Mouse (Mus musculus) lung, adult 2 months (tissue): ENCODE measurements at regions not wholly inside any gene's neighbourhood (a gene's known extent, or its start where the extent isn't known, plus 50 kb on each side); places are given as distances from the start of the nearest gene placed in this dataset.
A peak's percentile ranks its signal among the peaks of the same experiment; 100 is the strongest.

Experiments
- DNase-seq: peaks from one replicate; pipeline ENCODE4 v3.0.0; 2022
- H3K4me1 ChIP-seq: fragments of 200-500 bp; 2 replicates; pipeline ENCODE4 v1.6.1; 2011; ENCODE audit warnings: low read length; ENCODE audit not compliant: control insufficient read depth, insufficient read depth
- H3K4me3 ChIP-seq: fragments of 200-500 bp; replicated peaks from 2 replicates; pipeline ENCODE3; 2011; ENCODE audit warnings: low read depth, mild to moderate bottlenecking, control low read depth, low read length; ENCODE audit errors: extremely low read depth
- CTCF ChIP-seq: fragments of 200-500 bp; IDR thresholded peaks from 2 replicates; pipeline ENCODE4 v1.5.1; 2011; ENCODE audit warnings: mild to moderate bottlenecking, low read length, control low read depth; ENCODE audit not compliant: insufficient read depth
- POLR2A ChIP-seq: fragments of 200-500 bp; IDR thresholded peaks from 2 replicates; pipeline ENCODE4 v1.6.1; 2011; ENCODE audit warnings: low read depth, mild to moderate bottlenecking, control low read depth, low read length, borderline replicate concordance; ENCODE audit errors: extremely low read depth
- WGBS: fragments of 180-500 bp; shearing (Covaris S2); methylation state at CpG from one replicate; pipeline ENCODE4 v1.1.7; 2018; 5-methylcytosine and 5-hydroxymethylcytosine counted together

GRCm38 (mm10) chr13:69991253-69991891 lies 189.2 kb downstream of the Med10 start:
- WGBS, result 28% methylated on average over 11 of the region's 11 CpGs
- DNase-seq, result peak; percentile 23
- no peaks in the 10 kb centered on the region for H3K4me1 ChIP-seq
- no peak overlapping the region for H3K4me3 ChIP-seq
- no peak for TF ChIP-seq POLR2A
- TF ChIP-seq CTCF, result peak; percentile 59

GRCm38 (mm10) chr13:69991892-69992261 lies 189.7 kb downstream of the Med10 start:
- Histone ChIP-seq H3K4me1 (no peaks in the 10 kb centered on the region), H3K4me3 (no peak overlapping the region)
- TF ChIP-seq CTCF (no peak), POLR2A (no peak)
- 56% methylated on average over 14 of the region's 14 CpGs for WGBS
- DNase-seq, result no peak

- DNase-seq, result no peak
- TF ChIP-seq POLR2A (no peak), CTCF (no peak)
- Histone ChIP-seq H3K4me1 (no peaks in the 10 kb centered on the region), H3K4me3 (no peak overlapping the region)
- WGBS, result 76% methylated on average over 15 of the region's 15 CpGs
Observed at GRCm38 (mm10) chr13:70003591-70003990, 201.4 kb downstream of the Med10 start.

GRCm38 (mm10) chr13:70012123-70012522 lies 209.9 kb downstream of the Med10 start:
- TF ChIP-seq CTCF (no peak), POLR2A (no peak)
- Histone ChIP-seq H3K4me1 (no peaks in the 10 kb centered on the region), H3K4me3 (no peak overlapping the region)
- 47% methylated on average over 3 of the region's 3 CpGs for WGBS
- DNase-seq, result no peak

GRCm38 (mm10) chr13:70015183-70015582 lies 213.0 kb downstream of the Med10 start:
- 56% methylated on average over 4 of the region's 4 CpGs for WGBS
- Histone ChIP-seq H3K4me1 (no peaks in the 10 kb centered on the region), H3K4me3 (no peak overlapping the region)
- TF ChIP-seq POLR2A (no peak), CTCF (no peak)
- no peak for DNase-seq

GRCm38 (mm10) chr13:70017535-70017934 lies 215.3 kb downstream of the Med10 start:
- 71% methylated on average over 5 of the region's 5 CpGs for WGBS
- TF ChIP-seq CTCF (no peak), POLR2A (no peak)
- no peak for DNase-seq
- Histone ChIP-seq H3K4me1 (no peaks in the 10 kb centered on the region), H3K4me3 (no peak overlapping the region)

GRCm38 (mm10) chr13:70019999-70020838 lies 218.0 kb downstream of the Med10 start:
- WGBS, result 41% methylated on average over 7 of the region's 7 CpGs
- no peak overlapping the region for H3K4me3 ChIP-seq
- DNase-seq, result no peak
- TF ChIP-seq CTCF (no peak), POLR2A (no peak)
- no peaks in the 10 kb centered on the region for H3K4me1 ChIP-seq

GRCm38 (mm10) chr13:70033249-70033648 lies 231.1 kb downstream of the Med10 start:
- WGBS, result 78% methylated on average over 6 of the region's 6 CpGs
- Histone ChIP-seq H3K4me3 (no peak overlapping the region), H3K4me1 (no peaks in the 10 kb centered on the region)
- TF ChIP-seq CTCF, result no peak
- no peak for TF ChIP-seq POLR2A
- DNase-seq, result no peak

GRCm38 (mm10) chr13:70033763-70034162 lies 231.6 kb downstream of the Med10 start:
- Histone ChIP-seq H3K4me1 (no peaks in the 10 kb centered on the region), H3K4me3 (no peak overlapping the region)
- WGBS, result 70% methylated on average over 4 of the region's 4 CpGs
- TF ChIP-seq CTCF (no peak), POLR2A (no peak)
- DNase-seq, result no peak
